Mouse (Mus musculus) forebrain, embryonic 11.5 days (tissue): ENCODE results near the gene Nlrp4c. TPM values are rescaled to one million over a fixed set of nuclear protein-coding genes. Genes with fewer than 3 reads are reported as not detected.
"Not testable (repeated sequence)": the region's sequence is repeated elsewhere in the genome, so short reads cannot be mapped to it uniquely, and the experiment has no call there.

Experiments
- ATAC-seq: fragments of 200-750 bp; cut with Nextera tagmentation; replicated peaks from 2 replicates; pipeline ENCODE4 v1.8.0; 2017; ENCODE audit warnings: moderate TSS enrichment; ENCODE audit not compliant: low FRiP score
- DNase-seq: peaks from one replicate; pipeline ENCODE4 v3.0.0-alpha.2; 2017; ENCODE audit warnings: low spot score
- H3K27ac ChIP-seq: fragments of 300-500 bp; sonication (generic); 2 replicates; pipeline ENCODE4 v1.5.1; 2014; ENCODE audit warnings: low read depth, low read length
- H3K27me3 ChIP-seq: fragments of 300-500 bp; sonication (generic); 2 replicates; pipeline ENCODE4 v1.6.1; 2014; ENCODE audit warnings: mild to moderate bottlenecking, low read length, mixed read lengths; ENCODE audit not compliant: control insufficient read depth, insufficient read depth
- H3K36me3 ChIP-seq: fragments of 300-500 bp; sonication (generic); 2 replicates; pipeline ENCODE4 v1.6.1; 2014; ENCODE audit warnings: mild to moderate bottlenecking, low read length, moderate library complexity, mixed read lengths; ENCODE audit not compliant: control insufficient read depth, insufficient read depth
- H3K4me1 ChIP-seq: fragments of 300-500 bp; sonication (generic); replicated peaks from 2 replicates; pipeline ENCODE4 v1.6.1; 2014; ENCODE audit warnings: low read length, mixed read lengths; ENCODE audit not compliant: control insufficient read depth, insufficient read depth
- H3K4me2 ChIP-seq: fragments of 300-500 bp; sonication (generic); 2 replicates; pipeline ENCODE4 v1.6.1; 2014; ENCODE audit warnings: low read depth, mild to moderate bottlenecking, low read length, moderate library complexity, mixed read lengths; ENCODE audit not compliant: severe bottlenecking
- H3K4me3 ChIP-seq: fragments of 300-500 bp; sonication (generic); 2 replicates; pipeline ENCODE4 v1.5.1; 2014; ENCODE audit warnings: low read depth, low read length
- H3K9ac ChIP-seq: fragments of 300-500 bp; sonication (generic); 2 replicates; pipeline ENCODE4 v1.6.1; 2014; ENCODE audit warnings: low read length
- H3K9me3 ChIP-seq: fragments of 300-500 bp; sonication (generic); 2 replicates; pipeline ENCODE4 v1.6.1; 2016; ENCODE audit warnings: low read length, mixed read lengths; ENCODE audit not compliant: control insufficient read depth
- WGBS: fragments of 180-500 bp; shearing (Covaris S2); extraction: QIAGEN DNeasy Blood & Tissue Kit; methylation state at CpG from one replicate; pipeline ENCODE4 v1.1.7; 2014; 5-methylcytosine and 5-hydroxymethylcytosine counted together
- polyA plus RNA-seq: library from polyadenylated mRNA; unstranded; fragments of >200 nt; fragmentation: Nextera tagmentation; extraction: Ambion mirVana; gene quantifications from 2 replicates; pipeline ENCODE4 v1.2.1, GENCODE M21; 2014

Nlrp4c gene
- polyA plus RNA-seq = not detected in 2 replicates

- 89% methylated on average over 11 of the region's 11 CpGs for WGBS
- H3K27me3 ChIP-seq = no peaks in the 10 kb centered on the region
- DNase-seq = no peak
- H3K27ac ChIP-seq = no peak within 1 kb of the TSS
- no peak within 1 kb of the TSS for H3K4me3 ChIP-seq
- no peaks in the 10 kb centered on the region; the same call in 1 of the 2 replicates for H3K9me3 ChIP-seq
- H3K9ac ChIP-seq = no peak within 1 kb of the TSS
- H3K4me2 ChIP-seq = no peak within 1 kb of the TSS
- ATAC-seq = no peak
- no peaks in the 10 kb centered on the region for H3K36me3 ChIP-seq
- H3K4me1 ChIP-seq = no peaks in the 10 kb centered on the region
Measured at GRCm38 (mm10) chr7:6044861-6045260, at the start of gene Nlrp4c. Gene Nlrp4c (plus strand): TSS chr7:6045161.

GRCm38 (mm10) chr7:6010910-6011309 is 34.1 kb upstream of the Nlrp4c start, which contains the start of gene Vmn1r65:
Gene Vmn1r65 (minus strand): TSS chr7:6011010.
- DNase-seq (no peak), ATAC-seq (no peak)
- no peak within 1 kb of the TSS for H3K9ac ChIP-seq
- no peaks in the 10 kb centered on the region for H3K4me1 ChIP-seq
- H3K9me3 ChIP-seq = peaks cover 7% of the 10 kb centered on the region
- H3K27ac ChIP-seq = no peak within 1 kb of the TSS
- H3K36me3 ChIP-seq = no peaks in the 10 kb centered on the region
- H3K27me3 ChIP-seq = no peaks in the 10 kb centered on the region
- no peak within 1 kb of the TSS for H3K4me2 ChIP-seq
- no peak within 1 kb of the TSS for H3K4me3 ChIP-seq
- WGBS = 76% methylated on average over 1 of the region's 1 CpGs

- Histone ChIP-seq H3K4me3 (no peak overlapping the region), H3K4me1 (no peaks in the 10 kb centered on the region), H3K27me3 (no peaks in the 10 kb centered on the region), H3K9ac (no peak overlapping the region), H3K27ac (no peak overlapping the region), H3K4me2 (no peak overlapping the region), H3K9me3 (no peaks in the 10 kb centered on the region), H3K36me3 (no peaks in the 10 kb centered on the region)
- ATAC-seq (no peak), DNase-seq (no peak)
- WGBS = 76% methylated on average over 3 of the region's 3 CpGs
Measured at GRCm38 (mm10) chr7:6119501-6119900, 74.5 kb downstream of the Nlrp4c start.

GRCm38 (mm10) chr7:6120104-6120503 is 75.1 kb downstream of the Nlrp4c start:
- not testable (repeated sequence) for H3K9me3 ChIP-seq, H3K4me1 ChIP-seq, ATAC-seq, H3K27ac ChIP-seq, H3K9ac ChIP-seq, DNase-seq, H3K27me3 ChIP-seq, H3K4me3 ChIP-seq, H3K4me2 ChIP-seq, H3K36me3 ChIP-seq
- 78% methylated on average over 2 of the region's 2 CpGs for WGBS

- not testable (repeated sequence) for H3K9ac ChIP-seq, H3K27ac ChIP-seq, H3K9me3 ChIP-seq, H3K27me3 ChIP-seq, H3K4me1 ChIP-seq, H3K36me3 ChIP-seq, DNase-seq, H3K4me2 ChIP-seq, H3K4me3 ChIP-seq, ATAC-seq
- 88% methylated on average over 1 of the region's 1 CpGs for WGBS
Measured at GRCm38 (mm10) chr7:6121128-6121527, 76.2 kb downstream of the Nlrp4c start.

- DNase-seq = peak; percentile 68
- Histone ChIP-seq H3K9me3 (no peaks in the 10 kb centered on the region), H3K4me1 (no peaks in the 10 kb centered on the region), H3K27me3 (no peaks in the 10 kb centered on the region), H3K4me2 (no peak overlapping the region), H3K36me3 (no peaks in the 10 kb centered on the region), H3K9ac (no peak overlapping the region), H3K4me3 (no peak overlapping the region), H3K27ac (no peak overlapping the region)
- 38% methylated on average over 7 of the region's 7 CpGs for WGBS
- ATAC-seq = peak; percentile 72
Measured at GRCm38 (mm10) chr7:6126690-6127448, 81.9 kb downstream of the Nlrp4c start.

GRCm38 (mm10) chr7:6130346-6130745 is 85.4 kb downstream of the Nlrp4c start:
- DNase-seq = peak; percentile 51
- 28% methylated on average over 4 of the region's 4 CpGs for WGBS

GRCm38 (mm10) chr7:6132646-6133045 is 87.7 kb downstream of the Nlrp4c start:
- no peak overlapping the region for H3K4me3 ChIP-seq
- ATAC-seq = no peak
- peak; percentile 45 for DNase-seq
- H3K27ac ChIP-seq = no peak overlapping the region
- no peak overlapping the region for H3K4me2 ChIP-seq
- no peak overlapping the region for H3K9ac ChIP-seq
- H3K27me3 ChIP-seq = no peaks in the 10 kb centered on the region
- WGBS = 77% methylated on average over 30 of the region's 30 CpGs
- H3K4me1 ChIP-seq = no peaks in the 10 kb centered on the region
- no peaks in the 10 kb centered on the region; the same call in 1 of the 2 replicates for H3K9me3 ChIP-seq
- peaks cover 7% of the 10 kb centered on the region; the same call in 1 of the 2 replicates for H3K36me3 ChIP-seq

More at GRCm38 (mm10) chr7:6130346-6130745, 85.4 kb downstream of the Nlrp4c start:
- Histone ChIP-seq H3K9ac (no peak overlapping the region), H3K27me3 (no peaks in the 10 kb centered on the region), H3K4me3 (no peak overlapping the region), H3K36me3 (peaks cover 7% of the 10 kb centered on the region; the same call in 1 of the 2 replicates), H3K27ac (no peak overlapping the region), H3K4me1 (no peaks in the 10 kb centered on the region), H3K9me3 (no peaks in the 10 kb centered on the region; the same call in 1 of the 2 replicates), H3K4me2 (no peak overlapping the region)
- no peak for ATAC-seq

GRCm38 (mm10) chr7:6136497-6136896 is 91.5 kb downstream of the Nlrp4c start:
- H3K36me3 ChIP-seq = peaks cover 7% of the 10 kb centered on the region; the same call in 1 of the 2 replicates
- DNase-seq (no peak), ATAC-seq (no peak)
- no peaks in the 10 kb centered on the region; the same call in 1 of the 2 replicates for H3K9me3 ChIP-seq
- no peaks in the 10 kb centered on the region for H3K4me1 ChIP-seq
- no peak overlapping the region for H3K4me2 ChIP-seq
- H3K9ac ChIP-seq = no peak overlapping the region
- H3K4me3 ChIP-seq = no peak overlapping the region
- H3K27me3 ChIP-seq = no peaks in the 10 kb centered on the region
- no peak overlapping the region for H3K27ac ChIP-seq
